Mouse (Mus musculus): ENCODE measurements around the gene Pnldc1. TPM values are rescaled to one million over a fixed set of nuclear protein-coding genes. Genes with fewer than 3 reads are reported as not detected.

Pnldc1 gene
- polyA plus RNA-seq, 1 experiment from 2014 or later = 0.63 TPM

GRCm38 (mm10) chr17:12872275-12873028, 37.6 kb downstream of the Pnldc1 start:
- H3K36me3 ChIP-seq (ENCODE audit: control insufficient read depth, insufficient read depth, low read length) = no peaks in the 10 kb centered on the region
- no peak for ATAC-seq (ENCODE audit: low FRiP score, low TSS enrichment)
- no peaks in the 10 kb centered on the region for H3K27me3 ChIP-seq (ENCODE audit: control insufficient read depth, insufficient read depth, low read length)
- WGBS = 70% methylated on average over 16 of the region's 16 CpGs
- no peak for TF ChIP-seq EP300 (optimal IDR thresholded peaks at IDR 0.05)
- no peak for TF ChIP-seq CTCF (IDR thresholded peaks at IDR 0.05; ENCODE audit: low read depth)
- no peaks in the 10 kb centered on the region for H3K9me3 ChIP-seq (ENCODE audit: control insufficient read depth, low read length)
- H3K4me1 ChIP-seq (replicated peaks; ENCODE audit: control insufficient read depth, insufficient read depth) = no peaks in the 10 kb centered on the region
- H3K4me2 ChIP-seq (replicated peaks; ENCODE audit: low read depth) = no peak overlapping the region
- no peak for DNase-seq (ENCODE audit: low spot score)
- no peak overlapping the region for H3K9ac ChIP-seq (ENCODE audit: low read length)
- no peak overlapping the region for H3K27ac ChIP-seq (replicated peaks)
- no peak overlapping the region for H3K4me3 ChIP-seq (ENCODE audit: low read depth, low read length)

- WGBS = 19% methylated on average over 4 of the region's 4 CpGs
- Histone ChIP-seq H3K36me3 (ENCODE audit: control insufficient read depth, insufficient read depth, low read length) (no peaks in the 10 kb centered on the region), H3K27ac (replicated peaks) (no peak overlapping the region), H3K4me2 (replicated peaks; ENCODE audit: low read depth) (no peak overlapping the region), H3K4me1 (replicated peaks; ENCODE audit: control insufficient read depth, insufficient read depth) (no peaks in the 10 kb centered on the region), H3K9me3 (ENCODE audit: control insufficient read depth, low read length) (no peaks in the 10 kb centered on the region), H3K4me3 (ENCODE audit: low read depth, low read length) (no peak overlapping the region), H3K9ac (ENCODE audit: low read length) (no peak overlapping the region), H3K27me3 (ENCODE audit: control insufficient read depth, insufficient read depth, low read length) (no peaks in the 10 kb centered on the region)
- TF ChIP-seq CTCF (IDR thresholded peaks at IDR 0.05; ENCODE audit: low read depth) (no peak), EP300 (optimal IDR thresholded peaks at IDR 0.05) (no peak)
- ATAC-seq (ENCODE audit: low FRiP score, low TSS enrichment) = no peak
- DNase-seq (ENCODE audit: low spot score) = no peak
Measured at GRCm38 (mm10) chr17:12868640-12869039, 41.4 kb downstream of the Pnldc1 start.

GRCm38 (mm10) chr17:12868043-12868442, 42.0 kb downstream of the Pnldc1 start, which contains the start of gene Mas1:
Gene Mas1 (minus strand): TSS chr17:12868143.
- no peaks in the 10 kb centered on the region for H3K36me3 ChIP-seq (ENCODE audit: control insufficient read depth, insufficient read depth, low read length)
- 30% methylated on average over 2 of the region's 2 CpGs for WGBS
- ATAC-seq (ENCODE audit: low FRiP score, low TSS enrichment) (no peak), DNase-seq (ENCODE audit: low spot score) (no peak)
- no peaks in the 10 kb centered on the region for H3K27me3 ChIP-seq (ENCODE audit: control insufficient read depth, insufficient read depth, low read length)
- H3K4me1 ChIP-seq (replicated peaks; ENCODE audit: control insufficient read depth, insufficient read depth) = no peaks in the 10 kb centered on the region
- H3K9ac ChIP-seq (ENCODE audit: low read length) = no peak within 1 kb of the TSS
- H3K4me3 ChIP-seq (ENCODE audit: low read depth, low read length) = no peak within 1 kb of the TSS
- no peak within 1 kb of the TSS for H3K27ac ChIP-seq (replicated peaks)
- TF ChIP-seq CTCF (IDR thresholded peaks at IDR 0.05; ENCODE audit: low read depth) (no peak), EP300 (optimal IDR thresholded peaks at IDR 0.05) (no peak)
- no peak within 1 kb of the TSS for H3K4me2 ChIP-seq (replicated peaks; ENCODE audit: low read depth)
- H3K9me3 ChIP-seq (ENCODE audit: control insufficient read depth, low read length) = no peaks in the 10 kb centered on the region

- H3K27ac ChIP-seq (replicated peaks) = no peak overlapping the region
- H3K4me2 ChIP-seq (replicated peaks; ENCODE audit: low read depth) = no peak overlapping the region
- H3K4me3 ChIP-seq (ENCODE audit: low read depth, low read length) = no peak overlapping the region
- 83% methylated on average over 10 of the region's 10 CpGs for WGBS
- H3K9ac ChIP-seq (ENCODE audit: low read length) = no peak overlapping the region
- no peaks in the 10 kb centered on the region for H3K9me3 ChIP-seq (ENCODE audit: control insufficient read depth, low read length)
- H3K4me1 ChIP-seq (replicated peaks; ENCODE audit: control insufficient read depth, insufficient read depth) = no peaks in the 10 kb centered on the region
- no peaks in the 10 kb centered on the region for H3K27me3 ChIP-seq (ENCODE audit: control insufficient read depth, insufficient read depth, low read length)
- no peaks in the 10 kb centered on the region for H3K36me3 ChIP-seq (ENCODE audit: control insufficient read depth, insufficient read depth, low read length)
- no peak for TF ChIP-seq EP300 (optimal IDR thresholded peaks at IDR 0.05)
- TF ChIP-seq CTCF (IDR thresholded peaks at IDR 0.05; ENCODE audit: low read depth) = no peak
- DNase-seq (ENCODE audit: low spot score) (no peak), ATAC-seq (ENCODE audit: low FRiP score, low TSS enrichment) (no peak)
Measured at GRCm38 (mm10) chr17:12866853-12867252, 43.2 kb downstream of the Pnldc1 start.

- no peak overlapping the region for H3K4me3 ChIP-seq (ENCODE audit: low read depth, low read length)
- H3K27ac ChIP-seq (replicated peaks) = no peak overlapping the region
- H3K4me2 ChIP-seq (replicated peaks; ENCODE audit: low read depth) = no peak overlapping the region
- no peaks in the 10 kb centered on the region for H3K36me3 ChIP-seq (ENCODE audit: control insufficient read depth, insufficient read depth, low read length)
- no peaks in the 10 kb centered on the region for H3K4me1 ChIP-seq (replicated peaks; ENCODE audit: control insufficient read depth, insufficient read depth)
- 52% methylated on average over 3 of the region's 3 CpGs for WGBS
- TF ChIP-seq EP300 (optimal IDR thresholded peaks at IDR 0.05) (no peak), CTCF (IDR thresholded peaks at IDR 0.05; ENCODE audit: low read depth) (no peak)
- no peak for DNase-seq (ENCODE audit: low spot score)
- no peaks in the 10 kb centered on the region for H3K27me3 ChIP-seq (ENCODE audit: control insufficient read depth, insufficient read depth, low read length)
- H3K9me3 ChIP-seq (ENCODE audit: control insufficient read depth, low read length) = no peaks in the 10 kb centered on the region
- no peak overlapping the region for H3K9ac ChIP-seq (ENCODE audit: low read length)
- no peak for ATAC-seq (ENCODE audit: low FRiP score, low TSS enrichment)
Measured at GRCm38 (mm10) chr17:12865407-12865806, 44.6 kb downstream of the Pnldc1 start.

- H3K9ac ChIP-seq (ENCODE audit: low read length) = no peak overlapping the region
- no peaks in the 10 kb centered on the region for H3K27me3 ChIP-seq (ENCODE audit: control insufficient read depth, insufficient read depth, low read length)
- no peak overlapping the region for H3K4me3 ChIP-seq (ENCODE audit: low read depth, low read length)
- no peak overlapping the region for H3K27ac ChIP-seq (replicated peaks)
- no peaks in the 10 kb centered on the region for H3K9me3 ChIP-seq (ENCODE audit: control insufficient read depth, low read length)
- DNase-seq (ENCODE audit: low spot score) = no peak
- no peak for ATAC-seq (ENCODE audit: low FRiP score, low TSS enrichment)
- no peak overlapping the region for H3K4me2 ChIP-seq (replicated peaks; ENCODE audit: low read depth)
- H3K4me1 ChIP-seq (replicated peaks; ENCODE audit: control insufficient read depth, insufficient read depth) = no peaks in the 10 kb centered on the region
- no peak for TF ChIP-seq CTCF (IDR thresholded peaks at IDR 0.05; ENCODE audit: low read depth)
- no peak for TF ChIP-seq EP300 (optimal IDR thresholded peaks at IDR 0.05)
- no peaks in the 10 kb centered on the region for H3K36me3 ChIP-seq (ENCODE audit: control insufficient read depth, insufficient read depth, low read length)
Measured at GRCm38 (mm10) chr17:12864111-12864510, 45.9 kb downstream of the Pnldc1 start.

Data from stomach, postnatal 0 days (tissue).